Mouse (Mus musculus) ES-Bruce4 (cell line): ENCODE measurements at regions not wholly inside any gene's neighbourhood (a gene's known extent, or its start where the extent isn't known, plus 50 kb on each side); places are given as distances from the start of the nearest gene placed in this dataset.

Experiments
- CTCF ChIP-seq: IDR thresholded peaks from one replicate; pipeline ENCODE4 v1.8.1; 2011; ENCODE audit warnings: low read depth, low read length
- POLR2A ChIP-seq: IDR thresholded peaks from one replicate; pipeline ENCODE4 v1.8.1; 2011; ENCODE audit warnings: low read length; ENCODE audit not compliant: insufficient read depth

- TF ChIP-seq POLR2A (no peak), CTCF (no peak)
Observed at GRCm38 (mm10) chr15:42309586-42309985, 2175.4 kb downstream of the 9330182O14Rik start.
